Mouse (Mus musculus) stomach, postnatal 0 days (tissue): ENCODE data around the gene Tm9sf1.

Source experiments
- CTCF ChIP-seq: IDR thresholded peaks from 2 replicates; pipeline ENCODE4 v1.5.1; 2016; ENCODE audit warnings: antibody characterized with exemption, low read depth, mild to moderate bottlenecking, moderate library complexity
- EP300 ChIP-seq: optimal IDR thresholded peaks from 2 replicates; pipeline ENCODE3; 2016; ENCODE audit warnings: antibody characterized with exemption

DNA sequence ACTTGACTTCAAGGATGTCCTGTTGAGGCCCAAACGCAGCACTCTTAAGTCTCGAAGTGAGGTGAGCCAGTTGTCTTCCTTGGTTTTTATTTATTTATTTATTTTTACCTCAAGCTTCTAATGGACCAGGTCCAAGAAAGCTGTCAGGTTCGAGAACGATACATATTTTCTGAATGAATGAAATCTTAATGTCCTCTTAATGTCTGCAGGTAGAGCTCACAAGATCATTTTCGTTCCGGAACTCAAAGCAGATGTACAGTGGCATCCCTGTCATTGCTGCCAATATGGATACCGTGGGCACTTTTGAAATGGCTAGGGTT, 29.1 kb upstream of the Tm9sf1 start:
- TF ChIP-seq CTCF (no peak), EP300 (no peak)
